Mouse (Mus musculus) hindbrain, embryonic 14.5 days (tissue): Measurements from ENCODE around the gene 2700097O09Rik. TPM values are rescaled to one million over a fixed set of nuclear protein-coding genes. Genes with fewer than 3 reads are reported as not detected.
"Not testable (repeated sequence)": the region's sequence is repeated elsewhere in the genome, so short reads cannot be mapped to it uniquely, and the experiment has no call there.

Source experiments
- ATAC-seq: fragments of 200-750 bp; cut with Nextera tagmentation; 2 replicates; pipeline ENCODE4 v1.8.0; 2017; ENCODE audit warnings: moderate number of reproducible peaks, mild to moderate bottlenecking, moderate TSS enrichment, moderate library complexity; ENCODE audit not compliant: low FRiP score
- DNase-seq: peaks from one replicate; pipeline ENCODE4 v3.0.0-alpha.2; 2015; ENCODE audit warnings: low spot score
- H3K27ac ChIP-seq: fragments of 300-500 bp; sonication (generic); 2 replicates; pipeline ENCODE4 v1.5.1; 2014; ENCODE audit warnings: mild to moderate bottlenecking, moderate library complexity
- H3K27me3 ChIP-seq: fragments of 300-500 bp; sonication (generic); 2 replicates; pipeline ENCODE4 v1.6.1; 2014; ENCODE audit warnings: mild to moderate bottlenecking, low read length, mixed read lengths; ENCODE audit not compliant: control insufficient read depth, insufficient read depth
- H3K36me3 ChIP-seq: fragments of 300-500 bp; sonication (generic); replicated peaks from 2 replicates; pipeline ENCODE4 v1.6.1; 2014; ENCODE audit not compliant: control insufficient read depth, insufficient read depth
- H3K4me1 ChIP-seq: fragments of 300-500 bp; sonication (generic); replicated peaks from 2 replicates; pipeline ENCODE4 v1.6.1; 2014; ENCODE audit warnings: antibody characterized with exemption, low read length, mixed read lengths; ENCODE audit not compliant: control insufficient read depth, insufficient read depth
- H3K4me2 ChIP-seq: fragments of 300-500 bp; sonication (generic); replicated peaks from 2 replicates; pipeline ENCODE4 v1.6.1; 2014; ENCODE audit warnings: mild to moderate bottlenecking, moderate library complexity
- H3K4me3 ChIP-seq: fragments of 300-500 bp; sonication (generic); replicated peaks from 2 replicates; pipeline ENCODE4 v1.5.1; 2014; ENCODE audit warnings: mild to moderate bottlenecking, low read length
- H3K9ac ChIP-seq: fragments of 300-500 bp; sonication (generic); 2 replicates; pipeline ENCODE4 v1.6.1; 2014
- H3K9me3 ChIP-seq: fragments of 300-500 bp; sonication (generic); 2 replicates; pipeline ENCODE4 v1.6.1; 2016; ENCODE audit warnings: low read length; ENCODE audit not compliant: control insufficient read depth
- WGBS: fragments of 180-500 bp; shearing (Covaris S2); extraction: QIAGEN DNeasy Blood & Tissue Kit; methylation state at CpG from one replicate; pipeline ENCODE4 v1.1.7; 2014; 5-methylcytosine and 5-hydroxymethylcytosine counted together
- polyA plus RNA-seq: library from polyadenylated mRNA; unstranded; fragments of >200 nt; fragmentation: Nextera tagmentation; extraction: Ambion mirVana; gene quantifications from 2 replicates; pipeline ENCODE4 v1.2.1, GENCODE M21; 2014

The 2700097O09Rik gene
- polyA plus RNA-seq, 1 experiment from 2014 or later = 27.5 TPM

DNA sequence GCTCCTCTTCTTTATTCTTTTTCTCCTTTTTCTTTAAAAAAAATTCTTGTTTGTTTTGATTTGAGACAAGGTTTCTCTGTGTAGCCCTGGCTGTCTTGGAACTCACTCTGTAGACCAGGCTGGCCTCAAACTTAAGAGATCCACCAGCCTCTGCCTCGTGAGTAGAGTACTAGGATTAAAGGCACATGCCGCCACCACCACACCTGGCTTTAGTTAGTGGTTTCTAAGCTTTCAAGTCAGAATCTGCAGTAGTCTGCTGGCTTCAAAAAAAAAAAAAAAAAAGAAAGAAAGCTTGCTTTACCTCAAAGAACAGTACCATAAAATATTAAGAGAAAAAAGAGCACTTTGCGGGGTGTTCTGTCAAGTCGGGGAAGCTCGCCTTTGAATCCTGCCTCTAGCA, 64.5 kb downstream of the 2700097O09Rik start:
- H3K4me2 ChIP-seq = no peak overlapping the region
- no peaks in the 10 kb centered on the region for H3K27me3 ChIP-seq
- H3K4me3 ChIP-seq = no peak overlapping the region
- 91% methylated on average over 5 of the region's 5 CpGs for WGBS
- H3K4me1 ChIP-seq = no peaks in the 10 kb centered on the region
- DNase-seq = no peak
- no peaks in the 10 kb centered on the region for H3K9me3 ChIP-seq
- no peak overlapping the region for H3K27ac ChIP-seq
- no peaks in the 10 kb centered on the region for H3K36me3 ChIP-seq
- no peak overlapping the region for H3K9ac ChIP-seq
- ATAC-seq = no peak

- no peaks in the 10 kb centered on the region for H3K9me3 ChIP-seq
- WGBS = 87% methylated on average over 6 of the region's 6 CpGs
- no peak for DNase-seq
- no peak within 1 kb of the TSS for H3K4me2 ChIP-seq
- no peaks in the 10 kb centered on the region for H3K36me3 ChIP-seq
- no peak for ATAC-seq
- H3K4me3 ChIP-seq = no peak within 1 kb of the TSS
- H3K4me1 ChIP-seq = no peaks in the 10 kb centered on the region
- no peaks in the 10 kb centered on the region for H3K27me3 ChIP-seq
- H3K27ac ChIP-seq = no peak within 1 kb of the TSS
- H3K9ac ChIP-seq = no peak within 1 kb of the TSS
Observed at GRCm38 (mm10) chr12:55013626-55014398, 66.1 kb downstream of the 2700097O09Rik start, which contains the start of gene Baz1a. Gene Baz1a (minus strand): TSS chr12:55014348.

DNA sequence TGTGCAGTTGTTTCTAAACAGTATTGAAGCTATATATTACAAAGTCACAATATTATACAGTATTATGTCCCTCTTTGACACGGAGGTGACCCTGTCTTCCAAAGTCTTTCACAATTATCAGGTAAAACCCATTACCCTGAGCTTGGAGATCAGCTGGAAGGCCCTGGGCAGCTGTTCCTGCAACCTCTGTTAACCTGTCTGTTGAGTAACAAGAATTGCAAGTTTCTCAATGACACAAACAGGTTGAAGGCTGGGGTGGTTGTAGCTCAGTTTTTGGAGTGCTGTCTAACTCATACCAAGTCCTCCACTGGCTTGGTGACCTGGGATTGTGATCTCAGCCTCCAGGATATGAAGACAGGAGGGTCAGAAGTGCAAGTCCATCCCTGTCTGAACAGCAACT, 66.9 kb downstream of the 2700097O09Rik start:
- DNase-seq = no peak
- H3K4me3 ChIP-seq = no peak overlapping the region
- no peak overlapping the region for H3K9ac ChIP-seq
- ATAC-seq = no peak
- H3K27me3 ChIP-seq = no peaks in the 10 kb centered on the region
- no peaks in the 10 kb centered on the region for H3K36me3 ChIP-seq
- no peaks in the 10 kb centered on the region for H3K9me3 ChIP-seq
- WGBS = 74% methylated on average over 1 of the region's 1 CpGs
- H3K4me2 ChIP-seq = no peak overlapping the region
- no peak overlapping the region for H3K27ac ChIP-seq
- no peaks in the 10 kb centered on the region for H3K4me1 ChIP-seq

DNA sequence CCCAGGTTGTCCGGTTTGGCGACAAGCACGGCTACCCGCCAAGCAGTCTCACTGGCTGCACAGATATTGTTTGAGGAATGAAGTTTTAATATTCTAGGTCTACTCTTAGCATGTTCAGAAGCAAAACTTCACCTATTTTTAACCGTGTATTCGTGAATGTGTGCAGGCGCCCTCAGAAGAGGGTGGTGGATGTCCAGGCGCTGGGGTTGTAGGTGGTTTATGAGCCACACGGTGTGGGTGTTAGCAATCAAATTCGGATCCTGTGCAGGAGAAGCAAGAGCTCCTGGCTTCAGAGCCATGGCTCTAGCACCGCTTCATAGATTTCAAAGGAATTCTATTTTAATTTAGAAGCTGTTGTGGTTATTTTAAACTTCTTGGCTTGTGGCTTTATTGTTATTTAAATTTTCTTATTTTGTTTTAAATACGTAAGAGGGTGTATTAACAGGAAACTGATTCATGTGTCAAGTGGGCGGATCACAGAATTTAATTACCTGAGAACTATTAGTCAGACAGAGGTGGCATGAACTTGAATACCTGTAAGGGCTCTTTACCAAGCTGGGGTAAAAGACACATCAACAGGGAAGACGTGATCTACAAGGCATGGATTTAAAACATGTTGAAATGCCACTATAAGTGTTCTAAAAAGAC, 72.4 kb downstream of the 2700097O09Rik start:
- H3K36me3 ChIP-seq = no peaks in the 10 kb centered on the region
- 0 out of 2 replicates have a peak, but pooled peaks cover 3% of the 10 kb centered on the region for H3K9me3 ChIP-seq
- WGBS = 90% methylated on average over 14 of the region's 14 CpGs
- H3K4me1 ChIP-seq = no peaks in the 10 kb centered on the region
- no peak overlapping the region for H3K9ac ChIP-seq
- H3K27ac ChIP-seq = no peak overlapping the region
- no peaks in the 10 kb centered on the region for H3K27me3 ChIP-seq
- no peak for DNase-seq
- no peak for ATAC-seq
- H3K4me3 ChIP-seq = no peak overlapping the region
- H3K4me2 ChIP-seq = no peak overlapping the region

DNA sequence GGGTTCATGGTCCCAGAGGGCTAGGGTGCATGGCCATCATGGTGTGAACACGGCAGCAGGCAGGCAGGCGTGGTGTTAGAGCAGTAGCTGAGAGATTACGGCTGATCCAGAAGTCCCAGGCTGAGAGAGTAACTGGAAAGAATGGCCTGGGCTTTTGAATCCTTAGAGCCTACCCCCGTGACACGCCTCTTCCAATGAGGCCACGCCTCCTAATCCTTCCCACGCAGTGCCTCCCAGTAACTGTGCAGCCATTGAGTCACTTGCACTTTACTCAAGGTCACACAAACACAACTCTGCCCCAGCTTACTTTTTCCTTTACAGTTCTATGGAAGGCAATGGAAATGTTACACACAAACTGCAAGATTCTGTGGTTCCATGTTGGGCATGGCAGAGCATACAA, 73.8 kb downstream of the 2700097O09Rik start:
- Histone ChIP-seq H3K36me3 (no peaks in the 10 kb centered on the region), H3K9me3 (0 out of 2 replicates have a peak, but pooled peaks cover 3% of the 10 kb centered on the region), H3K4me2 (no peak overlapping the region), H3K27me3 (no peaks in the 10 kb centered on the region), H3K4me3 (no peak overlapping the region), H3K9ac (no peak overlapping the region), H3K4me1 (no peaks in the 10 kb centered on the region), H3K27ac (no peak overlapping the region)
- ATAC-seq (no peak), DNase-seq (no peak)
- 95% methylated on average over 7 of the region's 7 CpGs for WGBS

- no peaks in the 10 kb centered on the region for H3K4me1 ChIP-seq
- no peaks in the 10 kb centered on the region for H3K36me3 ChIP-seq
- no peak overlapping the region for H3K4me2 ChIP-seq
- no peaks in the 10 kb centered on the region for H3K27me3 ChIP-seq
- no peak overlapping the region for H3K4me3 ChIP-seq
- no peak overlapping the region for H3K27ac ChIP-seq
- H3K9ac ChIP-seq = no peak overlapping the region
- DNase-seq = no peak
- 92% methylated on average over 3 of the region's 3 CpGs for WGBS
- no peak for ATAC-seq
- 0 out of 2 replicates have a peak, but pooled peaks cover 3% of the 10 kb centered on the region for H3K9me3 ChIP-seq
Observed at GRCm38 (mm10) chr12:55004396-55004795, 75.5 kb downstream of the 2700097O09Rik start.

GRCm38 (mm10) chr12:55003843-55004242, 76.1 kb downstream of the 2700097O09Rik start:
- Histone ChIP-seq H3K36me3 (no peaks in the 10 kb centered on the region), H3K9me3 (0 out of 2 replicates have a peak, but pooled peaks cover 3% of the 10 kb centered on the region), H3K27ac (no peak overlapping the region), H3K4me3 (no peak overlapping the region), H3K9ac (no peak overlapping the region), H3K4me1 (no peaks in the 10 kb centered on the region), H3K4me2 (no peak overlapping the region), H3K27me3 (no peaks in the 10 kb centered on the region)
- whole genome bisulfite sequencing = 92% methylated on average over 5 of the region's 5 CpGs
- DNase-seq (no peak), ATAC-seq (no peak)

GRCm38 (mm10) chr12:55002532-55002931, 77.4 kb downstream of the 2700097O09Rik start:
- not testable (repeated sequence) for H3K36me3 ChIP-seq, H3K27ac ChIP-seq, H3K27me3 ChIP-seq, DNase-seq, ATAC-seq, H3K9ac ChIP-seq, H3K9me3 ChIP-seq, H3K4me2 ChIP-seq, H3K4me3 ChIP-seq, H3K4me1 ChIP-seq
- 92% methylated on average over 7 of the region's 7 CpGs for WGBS

GRCm38 (mm10) chr12:54999016-54999690, 80.8 kb downstream of the 2700097O09Rik start:
- Histone ChIP-seq H3K27ac (no peak overlapping the region), H3K9ac (no peak overlapping the region), H3K36me3 (no peaks in the 10 kb centered on the region), H3K9me3 (no peaks in the 10 kb centered on the region), H3K27me3 (no peaks in the 10 kb centered on the region), H3K4me1 (no peaks in the 10 kb centered on the region), H3K4me2 (no peak overlapping the region), H3K4me3 (no peak overlapping the region)
- ATAC-seq = no peak
- DNase-seq = no peak
- 84% methylated on average over 14 of the region's 14 CpGs for WGBS
